Comparison of ENCODE assay signal across 12 mouse cellular contexts in the genomic region with DNA sequence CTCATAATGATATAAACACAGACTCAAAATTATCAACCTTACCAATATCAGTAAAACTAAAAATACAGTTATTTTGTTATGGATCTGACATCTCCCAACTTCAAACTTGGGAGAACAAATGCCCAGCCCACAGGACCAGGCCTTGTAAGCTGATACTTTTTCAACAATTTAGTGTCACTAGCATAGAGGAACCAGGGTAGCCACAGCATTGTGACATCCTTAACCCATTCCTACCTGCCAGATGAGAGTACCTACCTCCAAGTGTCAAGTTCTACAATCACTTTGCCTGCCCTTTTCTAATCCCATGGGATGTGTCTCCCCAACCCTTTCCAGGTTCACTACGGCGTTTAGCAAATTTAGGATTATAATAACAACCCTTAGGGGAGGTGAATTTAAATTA.
"Had no signal": no experiment of that assay in that cellular context is flagged by ENCODE, and none has a peak within 500 bp of the region (broad histone marks: within the 10 kb centered on the region; RNA-seq: fewer than 3 reads in every experiment).

No protein-coding gene starts in this region.

- H3K27ac ChIP-seq: intestine, embryonic 15.5 days; liver, embryonic 14.5 days; midbrain, embryonic 15.5 days; neural tube, embryonic 13.5 days had no signal

- H3K4me1 ChIP-seq: intestine, embryonic 15.5 days had no signal

- H3K27me3 ChIP-seq: intestine, embryonic 15.5 days; limb, embryonic 15.5 days had no signal

- H3K4me3 ChIP-seq: intestine, embryonic 15.5 days; limb, embryonic 15.5 days; megakaryocyte, embryonic 14.5 days; midbrain, embryonic 15.5 days; neural tube, embryonic 13.5 days had no signal

- ATAC-seq: intestine, embryonic 15.5 days; midbrain, embryonic 15.5 days had no signal

- H3K36me3 ChIP-seq: intestine, embryonic 15.5 days; limb, embryonic 15.5 days; midbrain, embryonic 15.5 days had no signal

- H3K4me2 ChIP-seq: intestine, embryonic 15.5 days; limb, embryonic 15.5 days; midbrain, embryonic 11.5 days; midbrain, embryonic 15.5 days; neural tube, embryonic 13.5 days had no signal

- H3K9ac ChIP-seq: intestine, embryonic 15.5 days; limb, embryonic 15.5 days; liver, embryonic 14.5 days; midbrain, embryonic 15.5 days; neural tube, embryonic 13.5 days had no signal

- DNase-seq: kidney, postnatal 36 days; layer of hippocampus, adult 9-11 months; lung, adult 18-20 months; lung, postnatal 36 days; thymus, postnatal 36 days had no signal

- H3K9me3 ChIP-seq: intestine, embryonic 15.5 days; limb, embryonic 15.5 days; megakaryocyte, embryonic 14.5 days; midbrain, embryonic 15.5 days; neural tube, embryonic 13.5 days had no signal
